Mouse (Mus musculus) lung, adult 10 weeks (tissue): Measurements from ENCODE around the gene Tmem30c. TPM values are rescaled to one million over a fixed set of nuclear protein-coding genes. Genes with fewer than 3 reads are reported as not detected.

ENCODE experiments used
- polyA plus RNA-seq: library from polyadenylated mRNA; stranded (reverse); fragments of 350-450 nt; fragmentation: Illumina TruSeq; extraction: RNeasy Lipid Tissue Mini Kit (QIAGEN cat#74804); gene quantifications from one replicate; pipeline ENCODE4 v1.2.3, GENCODE M21; 2014; ENCODE audit warnings: low read depth, low replicate concordance; ENCODE audit not compliant: insufficient read depth

Tmem30c gene
- polyA plus RNA-seq, result not detected

GRCm38 (mm10) chr16:57292765-57293164 is at the start of gene Tmem30c:
Gene Tmem30c (minus strand): TSS chr16:57292865.

GRCm38 (mm10) chr16:57231089-57231936 is 61.4 kb downstream of the Tmem30c start, which contains the start of gene Tbc1d23:
Gene Tbc1d23 (minus strand): TSS chr16:57231504.

Other genes with a start within 250 kb of the Tmem30c start
- not detected for gene Tmem45a2, start 221.5 kb downstream of the Tmem30c start, polyA plus RNA-seq
- gene Tomm70a, start 171.2 kb downstream of the Tmem30c start, polyA plus RNA-seq, result 13.1 TPM
- 20.4 TPM for gene Nit2, start 125.5 kb downstream of the Tmem30c start, polyA plus RNA-seq
- gene Tbc1d23, start 61.4 kb downstream of the Tmem30c start, polyA plus RNA-seq, result 15.0 TPM
- 23.1 TPM for gene Filip1l, start 60.2 kb upstream of the Tmem30c start, polyA plus RNA-seq